Mouse (Mus musculus) frontal cortex, postnatal 25 days (tissue): ENCODE measurements around the gene Eif3l.

Source experiments
- DNase-seq, 2 experiments: peaks; one replicate each; pipeline ENCODE4 v3.0.0; 2022; ENCODE audit warnings: low spot score in 2 of 2

Eif3l gene

GRCm38 (mm10) chr15:79093083-79093839 is 18.3 kb downstream of the Eif3l start:
- DNase-seq = no peak

GRCm38 (mm10) chr15:79095483-79095882 is 20.5 kb downstream of the Eif3l start:
- DNase-seq = no peak

GRCm38 (mm10) chr15:79096556-79096955 is 21.6 kb downstream of the Eif3l start:
- DNase-seq = no peak

- DNase-seq = no peak
Observed at GRCm38 (mm10) chr15:79097135-79097534, 22.2 kb downstream of the Eif3l start.

- no peak for DNase-seq
Observed at GRCm38 (mm10) chr15:79097611-79098025, 22.6 kb downstream of the Eif3l start.

GRCm38 (mm10) chr15:79098220-79098619 is 23.2 kb downstream of the Eif3l start:
- DNase-seq = no peak

GRCm38 (mm10) chr15:79098868-79099267 is 23.9 kb downstream of the Eif3l start:
- DNase-seq = no peak

GRCm38 (mm10) chr15:79099456-79099855 is 24.5 kb downstream of the Eif3l start:
- DNase-seq = no peak

- no peak for DNase-seq
Observed at GRCm38 (mm10) chr15:79100391-79100790, 25.4 kb downstream of the Eif3l start.

GRCm38 (mm10) chr15:79101531-79101930 is 26.6 kb downstream of the Eif3l start:
- no peak for DNase-seq

- DNase-seq = no peak
Observed at GRCm38 (mm10) chr15:79103264-79103663, 28.3 kb downstream of the Eif3l start.

GRCm38 (mm10) chr15:79105804-79106203 is 30.8 kb downstream of the Eif3l start:
- DNase-seq = no peak

GRCm38 (mm10) chr15:79107966-79108365 is 33.0 kb downstream of the Eif3l start:
- DNase-seq = no peak

GRCm38 (mm10) chr15:79108421-79109320 is 33.7 kb downstream of the Eif3l start, which contains the start of gene Micall1:
Gene Micall1, plus strand, starts transcription at chr15:79108898.
- peak in 1 of 2 experiments; percentile 21 for DNase-seq

GRCm38 (mm10) chr15:79109321-79109934 is 34.4 kb downstream of the Eif3l start:
- DNase-seq = no peak

- no peak for DNase-seq
Observed at GRCm38 (mm10) chr15:79110031-79110430, 35.1 kb downstream of the Eif3l start.

- DNase-seq = no peak
Observed at GRCm38 (mm10) chr15:79110528-79110927, 35.5 kb downstream of the Eif3l start.

- no peak for DNase-seq
Observed at GRCm38 (mm10) chr15:79111774-79112173, 36.8 kb downstream of the Eif3l start.

GRCm38 (mm10) chr15:79115276-79115675 is 40.3 kb downstream of the Eif3l start:
- no peak for DNase-seq

- no peak for DNase-seq
Observed at GRCm38 (mm10) chr15:79119491-79119890, 44.5 kb downstream of the Eif3l start.

- no peak for DNase-seq
Observed at GRCm38 (mm10) chr15:79122119-79122518, 47.1 kb downstream of the Eif3l start.

- DNase-seq = no peak
Observed at GRCm38 (mm10) chr15:79122546-79122945, 47.6 kb downstream of the Eif3l start.
